Mouse (Mus musculus) lung, postnatal 25 days (tissue): ENCODE measurements around the gene Rnf212b.
A peak's percentile ranks its signal among the peaks of the same experiment; 100 is the strongest.

Source experiments
- DNase-seq: peaks from one replicate; pipeline ENCODE4 v3.0.0; 2022; ENCODE audit warnings: low spot score

Gene Rnf212b

GRCm38 (mm10) chr14:54796760-54797159, 17.2 kb upstream of the Rnf212b start:
- DNase-seq = no peak

- no peak for DNase-seq
Measured at GRCm38 (mm10) chr14:54799686-54800085, 14.3 kb upstream of the Rnf212b start.

DNA sequence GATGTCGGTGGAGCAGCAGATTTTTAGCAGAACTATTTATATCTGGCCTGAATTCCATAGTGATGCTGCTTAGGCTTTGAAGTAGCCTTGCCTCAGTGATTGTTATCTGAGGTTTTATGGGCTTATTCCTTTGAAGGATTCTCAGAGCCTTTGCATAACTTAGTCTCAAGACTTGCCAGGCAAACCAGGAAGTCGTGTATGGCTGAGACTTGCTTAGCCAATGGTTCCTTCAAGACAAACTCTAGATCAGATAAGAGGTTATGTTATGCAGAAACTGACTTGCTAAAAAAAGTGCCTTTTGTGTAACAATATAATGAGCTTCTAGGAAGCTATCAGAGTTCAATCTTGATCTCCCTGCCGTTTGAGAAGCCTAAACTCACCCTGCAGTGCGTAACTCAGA, 11.5 kb upstream of the Rnf212b start:
- no peak for DNase-seq

- DNase-seq = no peak
Measured at GRCm38 (mm10) chr14:54806124-54806523, 7.8 kb upstream of the Rnf212b start.

DNA sequence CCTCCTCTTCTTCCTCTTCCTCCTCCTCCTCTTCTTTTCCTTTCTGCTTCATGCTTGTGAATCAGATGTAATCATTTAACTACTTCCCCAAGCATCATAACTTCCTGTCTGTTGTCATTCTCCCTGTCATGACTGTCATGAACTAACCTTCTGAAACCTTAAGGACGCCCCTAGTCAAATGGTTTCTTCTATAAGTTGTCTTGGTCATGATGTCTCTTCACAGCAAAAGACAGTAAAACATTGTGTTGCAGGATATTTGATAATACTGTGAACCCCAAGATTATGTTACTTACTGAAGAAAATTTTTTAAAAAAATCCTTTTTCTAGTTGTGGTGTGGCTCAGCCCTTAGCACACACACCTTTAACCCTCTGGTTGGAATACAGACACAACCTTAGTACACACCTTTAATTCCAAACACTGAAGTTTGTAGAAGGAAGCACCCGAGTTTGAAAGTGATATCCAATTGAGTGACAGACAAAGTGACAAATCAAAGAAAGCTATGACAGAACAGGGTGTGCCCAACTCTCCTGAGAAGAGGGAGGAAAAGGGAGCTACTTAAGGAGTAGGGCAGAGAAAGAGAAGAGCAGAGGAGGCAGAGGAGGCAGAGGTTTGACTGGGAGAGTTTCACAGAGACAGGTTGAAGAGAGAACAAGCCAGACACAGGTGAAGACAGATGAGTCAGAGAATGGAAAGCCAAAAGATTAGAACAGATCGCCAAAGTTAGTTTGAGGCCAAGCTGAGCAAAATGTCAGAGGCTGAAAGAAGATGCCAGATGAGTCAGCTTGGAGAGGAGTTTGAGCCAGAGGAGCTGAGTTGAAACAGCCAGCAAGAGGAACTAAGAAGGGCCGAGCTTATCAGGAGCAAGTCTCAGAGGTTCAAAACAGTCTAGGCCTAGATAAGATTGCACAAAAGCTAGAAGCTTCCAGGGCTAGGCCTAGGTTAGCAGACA, 4.9 kb upstream of the Rnf212b start:
- peak; percentile 18 for DNase-seq

GRCm38 (mm10) chr14:54809668-54810033, 4.3 kb upstream of the Rnf212b start:
- DNase-seq = no peak

DNA sequence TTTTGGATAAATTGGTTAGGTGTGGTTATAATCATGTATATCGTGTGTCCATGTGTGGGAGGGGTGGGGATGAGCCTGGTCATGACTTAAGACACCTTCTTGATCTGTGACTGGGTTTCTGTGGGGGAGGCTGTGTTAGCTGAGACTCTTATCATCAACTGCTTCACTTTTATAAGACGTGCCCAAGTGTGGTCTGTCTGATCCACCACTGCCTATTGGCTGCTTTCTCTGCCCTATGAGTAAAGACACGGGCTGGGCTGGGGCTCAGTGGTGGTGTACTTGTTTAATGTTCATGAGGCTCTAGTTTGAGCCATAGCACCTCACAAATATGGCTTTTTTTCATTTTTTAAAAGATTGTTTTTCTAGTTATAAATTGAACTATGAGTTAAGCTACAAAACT, 1.8 kb downstream of the Rnf212b start:
- DNase-seq = no peak

DNA sequence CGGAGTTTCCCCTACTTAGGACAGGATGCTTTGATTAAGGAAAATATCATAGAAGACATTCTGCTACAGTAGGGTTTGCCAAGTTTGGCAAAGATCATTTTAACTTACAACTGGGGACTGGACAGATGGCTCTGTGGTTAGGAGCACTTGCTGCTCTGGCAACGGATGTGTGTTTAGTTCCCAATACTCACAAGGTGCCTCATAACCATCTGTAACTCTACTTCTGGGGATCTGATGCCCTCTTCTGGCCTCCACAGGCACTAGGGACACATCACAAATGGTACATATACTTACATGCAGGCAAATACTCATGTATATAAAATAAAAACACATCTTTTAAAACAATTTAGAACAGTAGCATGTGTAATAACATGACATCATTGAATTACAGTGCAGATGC, 3.9 kb downstream of the Rnf212b start:
- peak; percentile 3 for DNase-seq

DNA sequence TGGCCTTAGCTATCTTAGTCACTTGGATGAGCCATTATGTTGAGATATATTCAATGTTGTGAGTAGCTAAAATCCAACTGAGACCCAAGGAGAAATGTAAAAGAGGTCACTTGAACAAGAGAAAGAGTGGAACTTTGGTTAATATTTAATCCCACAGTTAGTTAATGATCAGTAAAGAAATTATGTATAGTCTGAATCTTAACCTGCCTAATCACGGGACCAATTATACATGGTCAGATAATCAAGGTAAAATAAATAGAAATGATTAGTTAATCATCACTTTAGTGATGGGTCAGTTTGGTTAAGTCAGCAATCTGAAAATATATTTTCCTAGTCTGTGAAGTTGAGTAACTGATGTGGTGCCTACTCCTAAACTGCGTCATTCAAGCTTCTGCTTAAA, 8.4 kb downstream of the Rnf212b start:
- no peak for DNase-seq

GRCm38 (mm10) chr14:54823716-54824115, 9.8 kb downstream of the Rnf212b start:
- no peak for DNase-seq

GRCm38 (mm10) chr14:54843461-54843860, 29.5 kb downstream of the Rnf212b start:
- peak; percentile 34 for DNase-seq

GRCm38 (mm10) chr14:54855726-54856125, 41.8 kb downstream of the Rnf212b start:
- no peak for DNase-seq

DNA sequence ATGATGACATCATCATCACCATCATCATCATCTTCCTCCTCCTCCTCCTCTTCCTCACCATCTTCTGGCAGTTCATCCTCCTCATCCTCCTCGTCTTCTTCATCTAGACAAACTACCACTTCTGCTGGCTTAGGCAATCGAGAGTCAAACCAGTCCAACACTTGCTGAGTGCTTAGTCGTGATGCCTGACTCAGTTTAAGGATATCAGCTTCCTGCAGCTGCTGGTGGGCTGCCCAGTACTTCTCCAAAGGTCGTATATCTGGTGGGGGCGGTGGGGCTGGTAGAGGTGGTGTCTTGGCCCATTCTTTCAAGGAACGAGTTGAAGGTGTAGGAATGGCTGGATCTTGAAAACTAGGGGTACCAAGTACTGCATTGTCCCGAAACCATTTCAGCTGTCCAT, 42.8 kb downstream of the Rnf212b start:
- no peak for DNase-seq

DNA sequence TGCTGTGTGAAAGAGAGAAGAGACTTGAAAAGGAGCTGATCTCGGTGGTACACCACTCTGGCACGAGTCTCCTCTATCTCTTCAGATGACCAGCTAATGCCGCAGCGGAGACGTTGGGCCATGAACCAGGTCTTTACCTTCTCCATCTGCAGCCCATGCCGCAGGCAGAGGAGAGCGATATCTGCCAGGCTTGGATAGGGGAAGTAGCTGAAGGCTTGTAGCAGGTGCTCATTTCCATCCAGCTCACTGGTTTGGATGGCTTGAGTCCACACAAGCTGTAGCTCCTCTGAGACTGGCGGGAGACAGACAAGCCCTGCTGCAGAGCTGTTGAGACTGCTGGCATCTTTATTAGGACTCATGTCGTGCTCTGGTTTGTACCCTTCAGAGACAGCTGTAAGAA, 44.0 kb downstream of the Rnf212b start:
- DNase-seq = no peak

GRCm38 (mm10) chr14:54860511-54860910, 46.6 kb downstream of the Rnf212b start:
- DNase-seq = peak; percentile 46

DNA sequence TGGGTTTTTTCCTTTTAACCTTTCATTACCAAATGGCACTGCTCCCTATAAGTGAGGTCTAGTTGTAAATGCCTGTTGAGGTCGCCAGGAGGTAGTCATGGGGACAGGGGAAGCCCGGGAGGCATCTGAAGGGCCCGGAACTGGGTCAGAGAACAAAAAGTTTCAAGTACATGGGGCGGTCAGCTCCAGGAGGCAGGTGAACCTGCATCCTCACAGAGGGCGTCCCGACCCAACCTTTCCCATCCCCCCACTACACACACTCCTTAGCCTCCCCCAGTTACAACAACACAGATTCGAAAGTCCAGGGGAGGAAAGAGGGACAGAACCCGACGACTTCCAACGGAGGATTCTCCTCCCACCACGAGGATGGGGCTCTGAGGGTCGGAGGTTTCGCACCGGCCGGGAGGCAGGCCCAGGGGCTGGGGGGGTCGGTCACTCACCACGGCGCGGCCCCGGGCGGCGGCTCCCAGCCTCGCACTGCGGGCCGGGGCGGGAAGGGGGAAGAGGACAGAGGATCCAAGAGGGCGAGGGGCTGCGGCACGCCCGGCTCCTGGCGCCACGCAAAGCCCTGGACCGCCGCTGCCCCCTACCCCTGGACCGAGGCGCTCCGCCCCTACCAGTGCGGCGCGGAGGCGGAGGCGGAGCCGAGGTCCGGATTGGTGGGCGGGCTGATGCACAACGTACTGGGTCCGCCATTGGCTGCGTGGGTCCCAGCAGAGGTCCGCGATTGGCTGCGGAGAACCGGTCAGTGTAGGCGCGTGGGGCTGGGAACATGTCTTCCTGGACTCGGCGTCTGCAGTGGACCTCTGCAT, 49.8 kb downstream of the Rnf212b start:
- peak; percentile 94 for DNase-seq

GRCm38 (mm10) chr14:54864313-54865036, 50.5 kb downstream of the Rnf212b start:
- no peak for DNase-seq

DNA sequence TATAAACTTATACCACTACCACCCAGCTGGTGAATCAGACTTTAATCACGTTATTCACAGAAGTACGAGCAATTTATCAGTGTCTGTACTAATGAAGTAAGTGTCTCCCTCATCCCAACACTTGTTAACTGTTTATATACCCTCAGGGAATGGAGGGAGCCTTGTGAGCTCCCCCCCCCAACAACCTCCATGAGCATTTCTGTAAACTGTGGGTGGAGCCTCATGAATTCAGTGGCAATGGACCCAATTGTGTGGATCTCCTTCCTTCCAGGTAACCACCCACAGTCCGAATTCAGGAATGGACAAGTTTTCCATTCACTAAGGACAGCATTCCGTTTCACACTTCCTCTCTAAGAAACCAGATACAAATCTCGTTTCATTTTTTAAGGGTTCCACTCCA, 51.7 kb downstream of the Rnf212b start:
- no peak for DNase-seq

GRCm38 (mm10) chr14:54866268-54866667, 52.3 kb downstream of the Rnf212b start:
- DNase-seq = no peak

- no peak for DNase-seq
Measured at GRCm38 (mm10) chr14:54866936-54867335, 53.0 kb downstream of the Rnf212b start.

GRCm38 (mm10) chr14:54868026-54868425, 54.1 kb downstream of the Rnf212b start:
- no peak for DNase-seq

- no peak for DNase-seq
Measured at GRCm38 (mm10) chr14:54870861-54871260, 56.9 kb downstream of the Rnf212b start, which contains the start of gene Homez. Homez (minus strand) TSS chr14:54870961.
